Mouse (Mus musculus) stomach, postnatal 0 days (tissue): ENCODE data around the gene Gm13285.
"Not testable (repeated sequence)": the region's sequence is repeated elsewhere in the genome, so short reads cannot be mapped to it uniquely, and the experiment has no call there.

Experiments
- CTCF ChIP-seq: IDR thresholded peaks from 2 replicates; pipeline ENCODE4 v1.5.1; 2016; ENCODE audit warnings: antibody characterized with exemption, low read depth, mild to moderate bottlenecking, moderate library complexity
- EP300 ChIP-seq: optimal IDR thresholded peaks from 2 replicates; pipeline ENCODE3; 2016; ENCODE audit warnings: antibody characterized with exemption

DNA sequence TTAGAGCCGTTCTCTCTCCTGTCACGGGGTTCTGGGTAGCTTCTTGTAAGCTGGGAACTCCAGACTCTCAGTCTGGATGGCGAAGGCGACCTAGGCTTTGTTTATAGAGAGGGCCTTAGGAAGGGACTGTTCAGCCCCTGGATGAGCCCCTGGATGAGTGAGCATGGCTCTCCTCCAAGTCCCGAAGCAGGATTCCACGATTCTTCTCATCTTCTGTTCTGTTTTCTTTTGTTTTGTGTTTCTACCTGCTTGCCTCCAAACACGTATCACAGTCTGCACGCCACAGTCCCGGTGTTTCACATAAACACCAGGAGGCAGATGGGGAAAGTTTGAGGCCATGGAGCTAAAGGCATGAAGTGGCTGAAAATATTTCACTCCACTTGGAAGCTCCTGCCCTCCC is 40.7 kb upstream of the Gm13285 start:
- not testable (repeated sequence) for TF ChIP-seq EP300, CTCF
